Mouse (Mus musculus) CH12.LX (cell line): ENCODE measurements around the gene Acadl. TPM values are rescaled to one million over a fixed set of nuclear protein-coding genes. Genes with fewer than 3 reads are reported as not detected.

Experiments
- DNase-seq: peaks from one replicate; pipeline ENCODE4 v3.0.0-alpha.2; 2013; ENCODE audit errors: extremely low read depth
- H3K27ac ChIP-seq: 2 replicates; pipeline ENCODE4 v1.5.1; 2012; ENCODE audit warnings: low read depth, mild to moderate bottlenecking, control low read depth, moderate library complexity; ENCODE audit not compliant: insufficient read depth
- H3K27me3 ChIP-seq: replicated peaks from 2 replicates; pipeline ENCODE3; 2012; ENCODE audit warnings: inconsistent platforms
- H3K36me3 ChIP-seq, 2 experiments: replicated peaks in 1 of 2; 2 replicates each; pipeline versions ENCODE3 to v1.6.1; 2012; ENCODE audit warnings: inconsistent platforms in 1 of 2, low read length in 1 of 2, mild to moderate bottlenecking in 1 of 2, mixed read lengths in 1 of 2, moderate library complexity in 1 of 2; ENCODE audit not compliant: control insufficient read depth in 1 of 2, insufficient read depth in 1 of 2
- H3K4me1 ChIP-seq, 2 experiments: 2 replicates each; pipeline ENCODE4 v1.6.1; 2012; ENCODE audit warnings: inconsistent platforms in 1 of 2, moderate library complexity in 1 of 2; ENCODE audit not compliant: insufficient read depth in 2 of 2, control insufficient read depth in 1 of 2
- H3K4me2 ChIP-seq: 2 replicates; pipeline ENCODE4 v1.6.1; 2012; ENCODE audit warnings: low read depth, mild to moderate bottlenecking, control low read depth; ENCODE audit not compliant: poor library complexity, insufficient read depth, severe bottlenecking
- H3K4me3 ChIP-seq, 3 experiments: fragments of 150-350 bp in 1 of 3; sonication (generic) in 1 of 3; replicated peaks in 1 of 3; 2 replicates each; pipeline versions ENCODE3 to v1.5.1; 2011 to 2012; ENCODE audit warnings: low read depth in 2 of 3, low read length in 2 of 3, mild to moderate bottlenecking in 2 of 3, moderate library complexity in 2 of 3, control low read depth in 1 of 3, improper control_type of control experiment in 1 of 3, inconsistent platforms in 1 of 3, mixed read lengths in 1 of 3; ENCODE audit not compliant: poor library complexity in 1 of 3
- H3K79me2 ChIP-seq: replicated peaks from 2 replicates; pipeline ENCODE4 v1.6.1; 2012; ENCODE audit warnings: mild to moderate bottlenecking, moderate library complexity; ENCODE audit not compliant: control insufficient read depth, poor library complexity, insufficient read depth, severe bottlenecking; ENCODE audit errors: extremely low read depth
- H3K9ac ChIP-seq: 2 replicates; pipeline ENCODE4 v1.6.1; 2012; ENCODE audit warnings: low read depth, mild to moderate bottlenecking, control low read depth, moderate library complexity; ENCODE audit not compliant: insufficient read depth
- H3K9me3 ChIP-seq: replicated peaks from 2 replicates; pipeline ENCODE3; 2012; ENCODE audit warnings: low read length, inconsistent platforms, mixed read lengths
- CHD1 ChIP-seq: IDR thresholded peaks from 2 replicates; pipeline ENCODE4 v1.6.1; 2012; ENCODE audit warnings: low read depth, low read length, improper control_type of control experiment, inconsistent platforms
- CHD2 ChIP-seq: IDR thresholded peaks from 2 replicates; pipeline ENCODE4 v1.6.1; 2011; ENCODE audit warnings: low read length, improper control_type of control experiment
- CTCF ChIP-seq, 2 experiments: IDR thresholded peaks in 1 of 2; conservative IDR thresholded peaks in 1 of 2; 2 replicates each; pipeline ENCODE4 v1.5.1; 2011 to 2012; ENCODE audit warnings: low read depth in 2 of 2, low read length in 2 of 2, improper control_type of control experiment in 1 of 2, inconsistent platforms in 1 of 2, mild to moderate bottlenecking in 1 of 2, moderate library complexity in 1 of 2
- ELF1 ChIP-seq: IDR thresholded peaks from 2 replicates; pipeline ENCODE4 v1.6.1; 2014; ENCODE audit warnings: low read depth, mild to moderate bottlenecking, inconsistent platforms, low read length, improper control_type of control experiment
- ETS1 ChIP-seq: conservative IDR thresholded peaks from 2 replicates; pipeline ENCODE4 v1.6.1; 2012; ENCODE audit warnings: low read depth, mild to moderate bottlenecking, inconsistent platforms, low read length, improper control_type of control experiment, moderate library complexity
- HCFC1 ChIP-seq: IDR thresholded peaks from 2 replicates; pipeline ENCODE4 v1.6.1; 2012; ENCODE audit warnings: low read depth, mild to moderate bottlenecking, inconsistent platforms, low read length, improper control_type of control experiment
- JUND ChIP-seq: conservative IDR thresholded peaks from 2 replicates; pipeline ENCODE4 v1.6.1; 2011; ENCODE audit warnings: low read depth, low read length, improper control_type of control experiment
- MAFK ChIP-seq: IDR thresholded peaks from 2 replicates; pipeline ENCODE4 v1.6.1; 2011; ENCODE audit warnings: low read length, improper control_type of control experiment; ENCODE audit not compliant: insufficient replicate concordance
- MEF2A ChIP-seq: IDR thresholded peaks from 2 replicates; pipeline ENCODE4 v1.6.1; 2014; ENCODE audit warnings: low read depth, mild to moderate bottlenecking, inconsistent platforms, low read length, improper control_type of control experiment, borderline replicate concordance
- MYC ChIP-seq: IDR thresholded peaks from 2 replicates; pipeline ENCODE4 v1.6.1; 2011; ENCODE audit warnings: low read depth, mild to moderate bottlenecking, improper control_type of control experiment, low read length
- NELFE ChIP-seq: IDR thresholded peaks from 2 replicates; pipeline ENCODE4 v1.6.1; 2011; ENCODE audit warnings: low read depth, low read length, improper control_type of control experiment
- PAX5 ChIP-seq: IDR thresholded peaks from 2 replicates; pipeline ENCODE4 v1.6.1; 2012; ENCODE audit warnings: low read length, inconsistent platforms, mixed read lengths
- POLR2A ChIP-seq: IDR thresholded peaks from 2 replicates; pipeline ENCODE4 v1.6.1; 2011; ENCODE audit warnings: low read depth, mild to moderate bottlenecking, improper control_type of control experiment, low read length
- POLR2AphosphoS2 ChIP-seq: IDR thresholded peaks from 2 replicates; pipeline ENCODE4 v1.6.1; 2011; ENCODE audit warnings: low read depth, low read length, improper control_type of control experiment
- RAD21 ChIP-seq: IDR thresholded peaks from 2 replicates; pipeline ENCODE4 v1.6.1; 2011; ENCODE audit warnings: low read depth, mild to moderate bottlenecking, low read length, improper control_type of control experiment, moderate library complexity
- RCOR1 ChIP-seq: conservative IDR thresholded peaks from 2 replicates; pipeline ENCODE4 v1.6.1; 2012; ENCODE audit warnings: low read depth, mild to moderate bottlenecking, inconsistent platforms, low read length, improper control_type of control experiment
- SIN3A ChIP-seq: IDR thresholded peaks from 2 replicates; pipeline ENCODE4 v1.6.1; 2012; ENCODE audit warnings: low read length, improper control_type of control experiment, inconsistent platforms
- SMC3 ChIP-seq: IDR thresholded peaks from 2 replicates; pipeline ENCODE4 v1.6.1; 2011; ENCODE audit warnings: low read depth, low read length, improper control_type of control experiment
- TBP ChIP-seq: conservative IDR thresholded peaks from 2 replicates; pipeline ENCODE4 v1.6.1; 2011; ENCODE audit warnings: low read depth, low read length, improper control_type of control experiment
- TCF12 ChIP-seq: IDR thresholded peaks from 2 replicates; pipeline ENCODE4 v1.6.1; 2014; ENCODE audit warnings: low read depth, mild to moderate bottlenecking, inconsistent platforms, low read length, improper control_type of control experiment
- USF2 ChIP-seq: conservative IDR thresholded peaks from 2 replicates; pipeline ENCODE4 v1.6.1; 2011; ENCODE audit warnings: low read depth, low read length, improper control_type of control experiment
- ZKSCAN1 ChIP-seq: IDR thresholded peaks from 2 replicates; pipeline ENCODE4 v1.6.1; 2012; ENCODE audit warnings: low read depth, inconsistent platforms, low read length, improper control_type of control experiment, borderline replicate concordance
- ZMIZ1 ChIP-seq: IDR thresholded peaks from 2 replicates; pipeline ENCODE4 v1.6.1; 2012; ENCODE audit warnings: low read depth, mild to moderate bottlenecking, inconsistent platforms, low read length, improper control_type of control experiment
- dilution Hi-C: fragments of 300-500 bp; cut with MboI; formaldehyde crosslinking; loops from 2 replicates; pipeline ENCODE4 v1.14.3; 2020; ENCODE audit warnings: low sequenced_read_pairs; ENCODE audit not compliant: extremely low pct_unique_long_range_greater_than_20kb, extremely low pct_ligation_motif_present
- in situ Hi-C: fragments of 300-500 bp; cut with MboI; formaldehyde crosslinking; loops from 3 replicates; pipeline ENCODE4 v1.14.3; 2019; ENCODE audit warnings: low sequenced_read_pairs, low pct_ligation_motif_present, low pct_unique_long_range_greater_than_20kb, mixed read lengths
- polyA plus RNA-seq: library from polyadenylated mRNA; unstranded; fragments of >175 nt; gene quantifications from 2 replicates; pipeline ENCODE4 v1.2.1, GENCODE M21; 2012; ENCODE audit warnings: low read depth; ENCODE audit not compliant: insufficient read length
- total RNA-seq, 2 experiments: library from RNA; depleted of rRNA; stranded (reverse); fragments of 300-350 nt in 1 of 2; fragments of >200 nt in 1 of 2; gene quantifications; 2 replicates each; pipeline ENCODE4 v1.2.3; 2012 to 2014

The Acadl gene
- total and polyA plus RNA-seq, 3 experiments, result 24.7 to 58.9 (median 26.2) TPM

DNA sequence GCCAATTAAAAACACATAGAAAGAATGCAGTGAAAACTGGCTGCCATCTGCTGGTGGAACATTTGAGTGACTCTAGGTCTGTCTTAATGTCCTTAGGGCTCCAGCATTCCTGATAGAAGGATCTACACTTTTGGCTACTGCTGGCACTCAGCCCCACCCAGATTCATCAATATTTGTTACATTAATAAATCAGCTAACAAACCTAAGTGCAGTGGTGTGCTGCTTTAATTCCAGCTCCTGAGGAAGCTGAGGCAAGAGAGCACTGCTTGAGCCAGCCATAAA, 32.7 kb upstream of the Acadl start:
- H3K36me3 ChIP-seq, result no peaks in the 10 kb centered on the region
- no peak for TF ChIP-seq USF2
- TF ChIP-seq RCOR1, result no peak
- TF ChIP-seq ZKSCAN1, result no peak
- no peak for TF ChIP-seq POLR2AphosphoS2
- TF ChIP-seq JUND, result no peak
- peak; percentile 65 for TF ChIP-seq SMC3
- no peak for TF ChIP-seq CHD2
- TF ChIP-seq CTCF (conservative IDR thresholded peaks at IDR 0.05 in 1 of 2, IDR thresholded peaks at IDR 0.05 in 1 of 2; ENCODE audit: low read depth in 2 of 2, low read length in 2 of 2), result peak in 1 of 2 experiments; percentile 74; a peak in 3 of 4 replicates
- peak; percentile 67 for TF ChIP-seq RAD21
- TF ChIP-seq POLR2A, result no peak
- no peak for TF ChIP-seq TCF12
- TF ChIP-seq TBP, result no peak
- no peak for TF ChIP-seq ETS1
- no peak for TF ChIP-seq HCFC1
- no peak for TF ChIP-seq MEF2A
- no peak for TF ChIP-seq MAFK
- no peak for TF ChIP-seq ELF1
- no peak for TF ChIP-seq ZMIZ1
- no peak for TF ChIP-seq CHD1
- TF ChIP-seq MYC, result no peak
- TF ChIP-seq SIN3A, result no peak
- no peak for TF ChIP-seq PAX5
- TF ChIP-seq NELFE, result no peak
- H3K9me3 ChIP-seq, result no peaks in the 10 kb centered on the region
- H3K4me3 ChIP-seq, result no peak overlapping the region
- dilution Hi-C loops, result no loop called here
- peak overlapping the region; percentile 100 for H3K4me2 ChIP-seq
- no peaks in the 10 kb centered on the region for H3K79me2 ChIP-seq
- no peaks in the 10 kb centered on the region for H3K27me3 ChIP-seq
- peak; percentile 46 for DNase-seq
- in situ Hi-C loops, result loop anchor here (5.0 kb wide), 1 partner anchor 97 kb away; no protein-coding TSS in a partner anchor
- H3K27ac ChIP-seq, result no peak overlapping the region
- peak overlapping the region; percentile 53; the same call in 1 of the 2 replicates for H3K9ac ChIP-seq
- peaks cover 4 to 8% of the 10 kb centered on the region in 2 experiments; a peak in 2 of 4 replicates for H3K4me1 ChIP-seq
